Mouse (Mus musculus): Measurements from ENCODE around the gene Dnah14. TPM values are rescaled to one million over a fixed set of nuclear protein-coding genes. Genes with fewer than 3 reads are reported as not detected.

Dnah14 gene
- 1.6 TPM for polyA plus RNA-seq (2017; shearing (Covaris generic))

DNA sequence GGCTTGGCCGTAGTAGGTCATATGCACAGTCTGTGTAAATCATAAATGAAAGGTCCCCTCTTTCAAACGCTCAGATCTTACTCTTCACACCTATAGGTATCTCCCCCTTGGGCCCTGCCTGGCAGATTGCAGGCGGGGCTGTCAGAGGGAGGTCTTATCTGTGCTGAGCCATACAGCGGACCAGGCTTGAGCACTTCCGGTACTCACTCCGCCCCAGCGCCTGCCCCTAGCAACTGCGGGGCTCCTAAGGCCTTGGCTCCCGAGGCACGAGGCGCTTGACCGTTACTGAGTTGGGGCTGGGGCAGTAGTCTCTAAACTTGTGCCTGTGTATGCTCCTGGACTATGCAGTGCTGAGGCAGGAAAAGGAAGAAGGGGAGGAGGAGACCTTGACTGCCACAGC, at the start of gene Dnah14:
Gene Dnah14 (plus strand): TSS at position 238 of the 400 bp plus-strand sequence.

DNA sequence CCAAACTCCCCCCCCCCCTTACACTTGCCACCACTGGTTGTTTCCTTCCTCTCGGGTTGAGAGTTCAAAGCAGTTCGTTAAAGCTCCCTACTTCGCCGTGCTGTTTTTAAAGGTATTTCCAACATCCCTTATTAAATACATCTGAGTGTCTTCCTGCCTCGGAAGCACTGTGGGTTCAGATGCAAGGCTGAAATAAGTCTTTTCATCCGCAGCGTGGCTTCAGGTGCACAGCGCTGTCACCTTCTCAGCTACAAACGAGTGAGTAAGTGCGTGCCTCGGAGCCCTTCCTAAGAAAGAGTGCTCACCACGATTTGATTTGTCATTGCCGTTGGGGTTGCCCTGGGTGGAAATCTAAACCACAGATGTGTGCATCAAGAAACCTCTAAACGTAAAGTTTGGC, 266.4 kb downstream of the Dnah14 start, which contains the start of gene Lbr:
Gene Lbr (minus strand): TSS at position 266 of the 400 bp plus-strand sequence.

Other genes starting within 250 kb of the Dnah14 start
- 0.22 TPM for gene Cnih3, start 223.9 kb upstream of the Dnah14 start, polyA plus RNA-seq (2017; shearing (Covaris generic))
- not detected for gene Ccdc121, start 65.1 kb upstream of the Dnah14 start, polyA plus RNA-seq (2017; shearing (Covaris generic))